Mouse (Mus musculus) ES-CJ7 (cell line): ENCODE data around the gene Sept6.

Source experiments
- DNase-seq: peaks from one replicate; pipeline ENCODE4 v3.0.0; 2011; ENCODE audit warnings: low read depth, low spot score

The Sept6 gene

DNA sequence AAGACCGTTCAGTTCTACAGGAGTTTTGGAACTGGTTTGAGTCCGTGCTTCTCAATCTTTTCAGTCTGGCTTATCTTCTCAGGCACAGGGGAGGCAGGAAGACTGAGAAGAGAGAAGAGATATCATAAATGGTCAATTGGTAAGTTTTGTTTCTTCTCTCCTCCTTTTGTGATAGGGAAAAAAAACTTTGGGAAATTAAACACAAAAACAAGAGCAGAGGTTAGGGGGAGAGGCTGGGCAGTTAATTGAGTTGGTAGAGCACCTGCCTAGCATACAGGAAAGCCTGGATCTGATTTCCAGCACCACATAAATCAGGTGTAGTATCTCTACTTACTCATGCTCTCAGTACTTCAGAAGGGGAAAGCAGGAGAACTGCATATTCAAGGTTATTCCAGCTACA, at the start of gene Sept6:
Gene Sept6, minus strand, starts transcription at position 101 of the 400 bp plus-strand sequence.
- DNase-seq: no peak

GRCm38 (mm10) chrX:37028378-37028777, 36.8 kb upstream of the Sept6 start:
- no peak for DNase-seq

- DNase-seq: no peak
Measured at GRCm38 (mm10) chrX:37023652-37024309, 32.2 kb upstream of the Sept6 start.

DNA sequence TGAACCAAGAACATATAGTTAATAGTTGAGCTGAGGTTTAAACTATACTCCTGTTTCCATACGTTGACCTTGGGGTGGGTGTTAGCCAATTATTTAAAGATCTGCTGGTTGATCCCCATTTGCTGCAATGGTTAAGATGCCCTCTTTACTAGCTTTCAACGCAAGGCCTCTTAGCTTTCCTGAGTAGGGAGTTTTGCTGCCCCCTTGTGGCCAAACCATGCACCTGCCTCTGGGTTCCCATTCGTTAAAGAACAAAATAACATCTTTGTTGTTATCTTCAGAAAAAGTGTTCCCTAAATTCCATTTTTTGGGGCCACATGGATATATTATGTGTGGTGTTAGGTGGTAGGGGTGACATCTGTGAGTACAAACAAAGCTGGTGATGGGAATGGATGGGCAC, 31.1 kb upstream of the Sept6 start:
- DNase-seq: peak; percentile 33

DNA sequence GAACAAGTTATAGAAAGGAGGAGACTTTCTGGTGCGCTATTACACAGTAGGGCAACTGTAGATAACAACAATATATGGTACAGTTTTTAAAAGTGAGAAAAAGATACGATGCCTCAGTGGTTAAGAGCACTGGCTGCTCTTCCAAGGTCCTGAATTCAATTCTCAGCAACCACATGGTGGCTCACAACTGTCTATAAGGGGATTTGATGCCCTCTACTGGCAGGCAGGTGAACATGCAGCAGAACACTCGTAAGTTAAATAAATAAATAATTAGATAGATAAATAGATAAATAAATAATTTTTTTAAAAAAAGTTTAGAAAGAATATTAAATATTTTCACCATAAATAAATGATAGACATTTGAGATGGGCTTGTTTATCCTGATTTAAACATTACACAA, 27.5 kb upstream of the Sept6 start:
- peak; percentile 34 for DNase-seq

GRCm38 (mm10) chrX:37018150-37018654, 26.6 kb upstream of the Sept6 start:
- no peak for DNase-seq

- no peak for DNase-seq
Measured at GRCm38 (mm10) chrX:37013870-37014269, 22.3 kb upstream of the Sept6 start.

GRCm38 (mm10) chrX:36991039-36991438, 555 bp downstream of the Sept6 start:
- no peak for DNase-seq

GRCm38 (mm10) chrX:36989752-36990404, 1.7 kb downstream of the Sept6 start:
- no peak for DNase-seq

DNA sequence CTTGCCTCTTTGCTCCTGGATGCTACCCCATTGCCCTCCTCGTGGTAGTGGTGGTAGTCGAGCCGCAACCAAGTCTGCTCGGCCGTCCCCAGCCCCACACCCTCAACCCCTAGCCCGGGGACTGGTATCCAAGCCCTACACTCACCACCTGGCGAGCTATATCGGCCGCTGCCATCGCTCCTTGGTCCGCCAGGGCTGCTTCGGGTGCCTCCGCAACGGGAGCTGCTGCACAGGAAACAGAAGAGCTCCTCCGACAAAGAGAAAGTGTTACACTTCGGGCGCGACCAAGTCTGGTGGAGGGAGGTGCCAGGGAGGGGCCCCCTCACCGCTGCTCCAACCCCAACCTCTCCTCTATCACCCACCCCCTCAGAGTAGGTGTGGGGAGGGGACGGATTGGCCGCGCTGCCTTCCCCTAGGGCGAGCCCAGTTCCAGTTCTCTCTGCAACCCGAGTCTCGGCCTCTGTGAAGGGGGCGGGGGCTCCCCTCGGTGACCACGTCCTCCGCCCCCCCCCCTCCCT, 2.3 kb downstream of the Sept6 start:
- peak; percentile 60 for DNase-seq

DNA sequence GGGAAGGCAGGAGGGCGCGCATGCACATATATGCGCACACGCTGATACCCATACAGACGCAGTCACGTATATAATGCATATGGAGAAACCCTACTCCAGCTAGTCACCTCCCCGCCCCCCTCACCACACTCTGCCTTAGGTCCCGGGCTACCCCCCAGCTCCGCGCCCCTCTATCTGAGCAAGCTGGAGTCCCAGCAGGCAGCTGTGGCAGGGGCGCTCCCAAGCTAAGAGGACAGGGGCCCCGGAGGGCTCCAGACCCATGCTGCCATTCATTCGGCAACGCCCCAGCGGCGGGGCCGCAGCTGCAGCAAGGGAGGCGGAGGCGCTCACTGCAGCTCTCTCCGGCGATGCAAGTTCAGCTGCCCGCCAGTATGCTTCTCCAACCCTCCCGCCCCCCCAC, 2.8 kb downstream of the Sept6 start:
- no peak for DNase-seq

DNA sequence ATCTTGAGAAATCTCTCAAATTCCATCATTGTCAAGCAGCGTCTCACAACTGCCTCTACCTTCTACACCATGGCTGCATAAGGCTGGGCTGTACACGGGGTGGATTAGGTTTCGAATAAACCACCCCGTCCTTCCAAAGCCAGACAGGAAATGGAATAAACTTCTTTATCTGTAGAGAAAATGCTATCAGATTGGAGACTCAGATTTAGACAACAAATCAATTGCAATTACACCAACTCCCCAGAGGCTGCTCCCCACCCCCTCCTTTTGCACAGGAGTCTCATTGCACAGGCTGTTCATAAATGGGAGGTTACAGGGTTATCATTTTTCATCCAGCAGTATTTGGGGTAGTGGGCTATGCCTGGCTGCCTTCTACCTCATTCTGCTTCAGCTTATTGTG, 3.7 kb downstream of the Sept6 start:
- no peak for DNase-seq

GRCm38 (mm10) chrX:36985041-36985440, 6.6 kb downstream of the Sept6 start:
- no peak for DNase-seq

DNA sequence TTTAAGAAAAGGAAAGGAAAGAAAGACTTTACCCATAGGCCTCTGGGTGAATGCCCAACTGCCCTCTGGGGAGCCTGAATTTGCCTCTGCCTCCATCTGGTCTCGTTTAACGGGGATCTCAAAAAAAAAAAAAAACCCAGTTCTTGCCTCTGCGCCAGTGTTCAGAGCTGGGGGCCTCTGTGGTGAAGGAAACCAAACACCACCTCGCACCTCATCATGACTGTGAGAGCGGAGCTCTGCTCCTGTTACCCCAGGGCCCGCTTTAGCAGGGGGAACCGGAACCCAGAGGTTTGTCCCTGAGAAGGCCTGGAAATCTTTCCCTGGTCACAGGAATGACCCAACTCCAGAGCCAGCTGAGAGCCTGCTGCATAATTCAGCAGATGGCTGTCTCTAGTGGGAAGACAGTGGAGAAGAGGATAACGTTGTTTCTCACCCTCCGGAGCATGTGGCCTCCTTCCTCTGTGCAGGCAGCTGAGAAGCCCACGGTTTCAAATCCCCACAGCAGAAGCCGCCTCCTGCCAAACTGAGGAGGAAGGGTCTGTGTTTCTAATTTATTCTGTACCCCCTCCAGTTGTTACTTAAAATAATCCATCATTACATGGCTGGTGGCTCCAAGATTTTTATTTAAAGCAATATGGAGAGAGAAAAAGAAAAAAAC, 7.8 kb downstream of the Sept6 start:
- peak; percentile 21 for DNase-seq

DNA sequence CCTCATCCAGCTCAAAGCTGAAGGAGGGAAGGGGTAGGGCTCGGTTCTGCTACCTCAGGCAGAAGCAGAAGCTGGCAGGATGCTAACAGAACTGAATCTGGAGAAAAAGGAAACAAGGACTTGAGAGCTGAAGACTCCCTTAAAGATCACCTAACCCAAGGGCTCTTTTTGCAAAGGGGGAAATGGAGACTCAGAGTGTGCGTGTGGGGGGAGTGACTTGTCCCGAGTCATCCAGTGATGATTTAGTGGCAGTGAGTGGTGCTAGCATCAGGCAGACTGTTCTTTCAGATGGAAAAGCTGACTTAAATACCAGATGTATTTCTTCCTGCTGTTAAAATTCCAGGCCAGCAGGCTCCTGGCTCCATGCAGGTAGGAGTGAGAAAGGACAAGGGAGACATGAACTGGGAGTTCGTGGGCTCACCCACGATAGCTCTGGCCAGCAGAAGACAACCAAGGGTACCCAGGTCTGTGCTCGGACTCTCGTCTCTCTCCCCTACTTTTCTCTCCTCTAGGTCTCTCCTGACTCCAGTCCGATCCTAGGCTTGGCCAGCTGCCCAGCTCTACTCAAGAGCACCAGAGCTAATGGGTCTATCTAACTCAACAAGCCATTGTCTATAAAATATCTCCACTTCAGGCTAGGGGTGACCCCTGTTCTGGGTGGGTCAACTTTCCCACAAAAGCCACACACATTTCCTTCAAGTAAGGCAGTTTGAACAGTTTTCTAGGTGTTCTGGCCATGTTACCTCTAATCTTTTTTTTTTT, 8.5 kb downstream of the Sept6 start:
- DNase-seq: peak; percentile 48

- DNase-seq: no peak
Measured at GRCm38 (mm10) chrX:36980563-36981187, 10.9 kb downstream of the Sept6 start.

DNA sequence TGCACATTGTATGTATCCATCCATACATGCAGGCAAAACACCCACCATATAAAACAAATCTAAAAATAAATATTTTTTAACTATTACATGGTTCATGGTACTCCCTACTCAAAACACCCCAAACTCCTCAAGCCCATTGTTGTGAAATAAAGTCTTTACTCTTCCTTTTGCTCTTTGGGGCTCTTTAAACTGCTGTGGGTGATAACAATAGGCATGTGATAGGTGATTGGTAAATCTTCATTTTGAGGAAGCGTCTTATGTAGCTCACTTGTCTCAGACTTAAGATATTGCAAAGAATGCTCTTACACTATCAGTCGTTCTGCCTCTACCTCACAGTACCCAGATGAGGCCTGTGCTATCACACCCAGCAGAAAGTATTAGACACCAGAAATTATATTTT, 13.7 kb downstream of the Sept6 start:
- no peak for DNase-seq

GRCm38 (mm10) chrX:36976980-36977379, 14.6 kb downstream of the Sept6 start:
- no peak for DNase-seq

- DNase-seq: no peak
Measured at GRCm38 (mm10) chrX:36976272-36976671, 15.3 kb downstream of the Sept6 start.

DNA sequence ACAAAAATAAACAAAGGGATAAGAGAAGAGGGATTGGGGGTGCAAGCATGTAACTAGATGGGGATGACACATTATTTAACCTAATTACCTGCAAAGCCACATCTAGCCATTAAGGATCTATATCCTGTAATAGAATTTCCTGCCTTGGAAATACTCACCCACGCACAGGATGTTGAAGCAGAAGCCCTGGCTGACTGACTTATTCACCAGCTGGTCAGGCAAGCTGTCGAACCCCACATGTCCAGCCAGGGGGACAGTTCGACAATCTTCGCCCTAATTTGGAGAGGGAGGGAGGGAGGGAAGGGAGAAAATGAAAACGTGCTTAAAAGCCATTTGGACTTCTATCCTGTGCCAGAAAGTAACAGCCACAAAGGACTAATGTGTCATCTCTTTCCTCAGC, 16.7 kb downstream of the Sept6 start:
- no peak for DNase-seq

GRCm38 (mm10) chrX:36972951-36973471, 18.6 kb downstream of the Sept6 start:
- no peak for DNase-seq
